Mouse (Mus musculus): ENCODE results near the gene Zfp830.

DNA sequence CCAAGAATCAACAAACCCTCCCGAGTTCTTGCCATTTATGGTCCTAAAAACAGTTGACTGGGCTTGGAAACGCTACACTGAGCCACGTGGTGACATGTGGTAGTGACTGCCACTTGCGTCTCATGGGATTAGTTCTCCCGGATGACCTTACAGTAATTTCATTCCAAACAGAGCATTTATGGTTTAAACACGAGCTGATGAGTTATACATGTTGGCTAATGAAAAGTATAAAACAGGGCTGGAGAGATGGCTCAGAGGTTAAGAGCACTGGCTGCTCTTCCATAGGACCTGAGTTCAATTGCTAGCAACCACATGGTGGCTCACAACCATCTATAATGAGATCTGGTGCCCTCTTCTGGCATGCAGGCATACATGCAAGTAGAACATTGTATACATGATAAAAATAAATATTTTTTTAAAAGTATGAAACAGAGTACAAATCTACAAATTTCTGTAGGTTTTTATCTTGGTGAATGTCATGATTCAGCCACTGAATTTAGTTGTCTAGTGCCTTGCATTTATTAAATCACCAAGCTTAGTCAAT lies 1.8 kb upstream of the Zfp830 start:
- TF ChIP-seq CTCF (IDR thresholded peaks at IDR 0.05; ENCODE audit: low read depth) (peak; percentile 11), EP300 (IDR thresholded peaks at IDR 0.05; ENCODE audit: low read depth) (no peak)
